Mouse (Mus musculus) myocyte (in vitro differentiated cells): Measurements from ENCODE around the gene Fancd2.

Source experiments
- E2F4 ChIP-seq: IDR thresholded peaks from one replicate; pipeline ENCODE4 v1.6.1; 2011; ENCODE audit warnings: mild to moderate bottlenecking, control low read depth, moderate library complexity; ENCODE audit not compliant: insufficient read depth
- MAX ChIP-seq: IDR thresholded peaks from one replicate; pipeline ENCODE4 v1.6.1; 2011; ENCODE audit warnings: low read depth, mild to moderate bottlenecking, control low read depth
- POLR2A ChIP-seq: IDR thresholded peaks from one replicate; pipeline ENCODE4 v1.6.1; 2011; ENCODE audit warnings: low read depth, mild to moderate bottlenecking, control low read depth, moderate library complexity; ENCODE audit not compliant: insufficient read length
- POLR2AphosphoS2 ChIP-seq: IDR thresholded peaks from one replicate; pipeline ENCODE4 v1.6.1; 2011; ENCODE audit warnings: low read depth, control low read depth; ENCODE audit not compliant: insufficient read length
- SRF ChIP-seq: IDR thresholded peaks from one replicate; pipeline ENCODE4 v1.6.1; 2011; ENCODE audit warnings: low read depth; ENCODE audit not compliant: control insufficient read depth, insufficient read length
- TCF12 ChIP-seq: IDR thresholded peaks from one replicate; pipeline ENCODE4 v1.6.1; 2011; ENCODE audit warnings: mild to moderate bottlenecking, control low read depth; ENCODE audit not compliant: poor library complexity, insufficient read depth, severe bottlenecking
- USF1 ChIP-seq: IDR thresholded peaks from one replicate; pipeline ENCODE4 v1.6.1; 2011; ENCODE audit warnings: low read depth, mild to moderate bottlenecking, control low read depth, moderate library complexity

DNA sequence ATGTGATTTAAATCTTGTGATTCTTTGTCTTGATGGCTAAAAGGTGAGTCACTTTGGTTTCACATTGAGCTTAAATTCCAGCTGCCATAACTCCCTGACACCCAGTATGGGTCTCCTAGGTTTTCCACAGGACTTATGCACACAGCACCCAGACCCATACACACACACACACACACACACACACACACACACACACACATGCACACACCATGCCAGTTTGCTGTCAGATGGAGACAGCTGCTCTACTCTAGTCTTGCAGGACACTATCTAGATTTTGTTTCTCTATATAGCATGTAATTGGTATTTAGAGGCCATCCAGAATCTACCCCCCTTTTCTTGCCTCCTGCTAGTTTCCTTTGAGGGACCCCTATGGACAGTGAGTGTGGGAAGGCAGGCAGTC, 24.4 kb upstream of the Fancd2 start:
- TF ChIP-seq POLR2A = no peak
- peak; percentile 6 for TF ChIP-seq TCF12
- TF ChIP-seq MAX = no peak
- no peak for TF ChIP-seq POLR2AphosphoS2
- no peak for TF ChIP-seq SRF
- TF ChIP-seq E2F4 = no peak
- no peak for TF ChIP-seq USF1
